Mouse (Mus musculus): ENCODE results near the gene Fam178b.
"Not testable (repeated sequence)": the region's sequence is repeated elsewhere in the genome, so short reads cannot be mapped to it uniquely, and the experiment has no call there.

The Fam178b gene

GRCm38 (mm10) chr1:36672648-36673350 lies 10.2 kb downstream of the Fam178b start:
- DNase-seq (ENCODE audit: low read depth, low spot score): no peak

- DNase-seq (ENCODE audit: low read depth, low spot score): no peak
Measured at GRCm38 (mm10) chr1:36671260-36671659, 11.7 kb downstream of the Fam178b start.

- no peak for DNase-seq (ENCODE audit: low read depth, low spot score)
Measured at GRCm38 (mm10) chr1:36670256-36670655, 12.7 kb downstream of the Fam178b start.

- DNase-seq (ENCODE audit: low read depth, low spot score): not testable (repeated sequence)
Measured at GRCm38 (mm10) chr1:36668007-36668406, 15.0 kb downstream of the Fam178b start.

GRCm38 (mm10) chr1:36665934-36666333 lies 17.0 kb downstream of the Fam178b start:
- DNase-seq (ENCODE audit: low read depth, low spot score): no peak

- no peak for DNase-seq (ENCODE audit: low read depth, low spot score)
Measured at GRCm38 (mm10) chr1:36665165-36665723, 17.7 kb downstream of the Fam178b start.

- peak; percentile 21 for DNase-seq (ENCODE audit: low read depth, low spot score)
Measured at GRCm38 (mm10) chr1:36664457-36664856, 18.5 kb downstream of the Fam178b start.

- DNase-seq (ENCODE audit: low read depth, low spot score): no peak
Measured at GRCm38 (mm10) chr1:36658621-36659399, 24.2 kb downstream of the Fam178b start.

- no peak for DNase-seq (ENCODE audit: low read depth, low spot score)
Measured at GRCm38 (mm10) chr1:36657658-36658415, 25.1 kb downstream of the Fam178b start.

GRCm38 (mm10) chr1:36656233-36656632 lies 26.8 kb downstream of the Fam178b start:
- no peak for DNase-seq (ENCODE audit: low read depth, low spot score)

- no peak for DNase-seq (ENCODE audit: low read depth, low spot score)
Measured at GRCm38 (mm10) chr1:36655039-36655438, 27.9 kb downstream of the Fam178b start.

- no peak for DNase-seq (ENCODE audit: low read depth, low spot score)
Measured at GRCm38 (mm10) chr1:36647631-36648030, 35.4 kb downstream of the Fam178b start.

GRCm38 (mm10) chr1:36646285-36646684 lies 36.7 kb downstream of the Fam178b start:
- no peak for DNase-seq (ENCODE audit: low read depth, low spot score)

GRCm38 (mm10) chr1:36644615-36645007 lies 38.4 kb downstream of the Fam178b start:
- DNase-seq (ENCODE audit: low read depth, low spot score): no peak

GRCm38 (mm10) chr1:36643957-36644614 lies 38.9 kb downstream of the Fam178b start:
- DNase-seq (ENCODE audit: low read depth, low spot score): no peak

- DNase-seq (ENCODE audit: low read depth, low spot score): no peak
Measured at GRCm38 (mm10) chr1:36635826-36636485, 47.0 kb downstream of the Fam178b start.

- DNase-seq (ENCODE audit: low read depth, low spot score): peak; percentile 75
Measured at GRCm38 (mm10) chr1:36634940-36635339, 48.0 kb downstream of the Fam178b start.

- DNase-seq (ENCODE audit: low read depth, low spot score): no peak
Measured at GRCm38 (mm10) chr1:36633920-36634319, 49.1 kb downstream of the Fam178b start.

- DNase-seq (ENCODE audit: low read depth, low spot score): no peak
Measured at GRCm38 (mm10) chr1:36632846-36633245, 50.1 kb downstream of the Fam178b start.

- no peak for DNase-seq (ENCODE audit: low read depth, low spot score)
Measured at GRCm38 (mm10) chr1:36632090-36632489, 50.9 kb downstream of the Fam178b start.

GRCm38 (mm10) chr1:36631391-36631790 lies 51.6 kb downstream of the Fam178b start:
- DNase-seq (ENCODE audit: low read depth, low spot score): no peak
